8 mouse cellular contexts compared by ENCODE assay signal in genomic region chr4:25800284-25800616, GRCm38 (mm10). TPM values are rescaled to one million over a fixed set of nuclear protein-coding genes. Genes with fewer than 3 reads are reported as not detected.
DNase-seq lines count a peak whose midpoint lies in the region; ATAC-seq lines count a peak whose summit lies in the region.

No protein-coding gene starts in this region.

- intact Hi-C loops in heart, postnatal 25 days (cut with DNase I): no loop called here

- peak overlapping the region; percentile 94 for H3K4me2 ChIP-seq in heart, embryonic 11.5 days
- peak overlapping the region; percentile 92 for H3K4me2 ChIP-seq in embryonic facial prominence, embryonic 11.5 days (ENCODE audit: low read depth, low read length)
- peak overlapping the region; percentile 85 for H3K4me2 ChIP-seq in intestine, embryonic 15.5 days (replicated peaks)
- peak overlapping the region; percentile 64 for H3K4me2 ChIP-seq in midbrain, embryonic 12.5 days (replicated peaks)

- ATAC-seq in heart, embryonic 11.5 days (replicated peaks; ENCODE audit: insufficient number of reproducible peaks, low FRiP score, low TSS enrichment): no peak
- peak; percentile 36; the same call in 1 of the 2 replicates for ATAC-seq in embryonic facial prominence, embryonic 11.5 days (replicated peaks; ENCODE audit: insufficient number of reproducible peaks, low FRiP score, low TSS enrichment, low read depth)
- no peak for ATAC-seq in intestine, embryonic 15.5 days
- no peak for ATAC-seq in midbrain, embryonic 12.5 days (ENCODE audit: low FRiP score, low read depth)
- ATAC-seq in activated CD4-positive, CD25-positive, alpha-beta regulatory T cell, adult 4 months: no peak

- 1% methylated on average over 5 of the region's 5 CpGs for WGBS in heart, embryonic 11.5 days (ENCODE audit: insufficient replicate concordance)
- 3% methylated on average over 5 of the region's 5 CpGs for WGBS in embryonic facial prominence, embryonic 11.5 days
- WGBS in intestine, embryonic 15.5 days: 1% methylated on average over 5 of the region's 5 CpGs
- WGBS in midbrain, embryonic 12.5 days: under 1% methylated on average over 5 of the region's 5 CpGs

- no peak overlapping the region for H3K9ac ChIP-seq in heart, embryonic 11.5 days (ENCODE audit: low read depth, low read length)
- no peak overlapping the region for H3K9ac ChIP-seq in embryonic facial prominence, embryonic 11.5 days (replicated peaks; ENCODE audit: low read length)
- H3K9ac ChIP-seq in intestine, embryonic 15.5 days: no peak overlapping the region
- H3K9ac ChIP-seq in midbrain, embryonic 12.5 days (replicated peaks): peak overlapping the region; percentile 62

- no peaks in the 10 kb centered on the region for H3K4me1 ChIP-seq in heart, embryonic 11.5 days (ENCODE audit: control insufficient read depth, insufficient read depth, low read length)
- no peaks in the 10 kb centered on the region for H3K4me1 ChIP-seq in embryonic facial prominence, embryonic 11.5 days (ENCODE audit: control insufficient read depth, insufficient read depth, low read length)
- no peaks in the 10 kb centered on the region for H3K4me1 ChIP-seq in intestine, embryonic 15.5 days (replicated peaks)
- peaks cover 10% of the 10 kb centered on the region; the same call in 1 of the 2 replicates for H3K4me1 ChIP-seq in midbrain, embryonic 12.5 days

- peaks cover 13% of the 10 kb centered on the region; the same call in 1 of the 2 replicates for H3K27me3 ChIP-seq in heart, embryonic 11.5 days (ENCODE audit: control insufficient read depth, insufficient read depth, low read length)
- no peaks in the 10 kb centered on the region for H3K27me3 ChIP-seq in embryonic facial prominence, embryonic 11.5 days (ENCODE audit: control insufficient read depth, insufficient read depth, low read length)
- H3K27me3 ChIP-seq in intestine, embryonic 15.5 days (replicated peaks): peaks cover 17% of the 10 kb centered on the region
- H3K27me3 ChIP-seq in midbrain, embryonic 12.5 days: peaks cover 2% of the 10 kb centered on the region; the same call in 1 of the 2 replicates

- no peak overlapping the region for H3K27ac ChIP-seq in heart, embryonic 11.5 days (ENCODE audit: low read depth, low read length)
- H3K27ac ChIP-seq in embryonic facial prominence, embryonic 11.5 days (replicated peaks; ENCODE audit: low read depth, low read length): no peak overlapping the region
- H3K27ac ChIP-seq in intestine, embryonic 15.5 days: no peak overlapping the region
- peak overlapping the region; percentile 68 for H3K27ac ChIP-seq in midbrain, embryonic 12.5 days (replicated peaks)

- H3K9me3 ChIP-seq in heart, embryonic 11.5 days (replicated peaks; ENCODE audit: control insufficient read depth, low read length): no peaks in the 10 kb centered on the region
- H3K9me3 ChIP-seq in embryonic facial prominence, embryonic 11.5 days (replicated peaks; ENCODE audit: control insufficient read depth, low read length): no peaks in the 10 kb centered on the region
- H3K9me3 ChIP-seq in intestine, embryonic 15.5 days: no peaks in the 10 kb centered on the region
- no peaks in the 10 kb centered on the region for H3K9me3 ChIP-seq in midbrain, embryonic 12.5 days

- DNase-seq in heart, postnatal 25 days (ENCODE audit: low spot score): no peak
- DNase-seq in embryonic facial prominence, embryonic 11.5 days (ENCODE audit: low spot score): no peak
- DNase-seq in ovary, adult 18-20 months (ENCODE audit: low spot score): no peak
- no peak for DNase-seq in right cerebral cortex, postnatal 36 days (ENCODE audit: low spot score in 2 of 2)

- H3K4me3 ChIP-seq in heart, embryonic 11.5 days (ENCODE audit: low read depth, low read length): peak overlapping the region; percentile 56
- H3K4me3 ChIP-seq in embryonic facial prominence, embryonic 11.5 days (ENCODE audit: low read depth, low read length): peak overlapping the region; percentile 50
- no peak overlapping the region for H3K4me3 ChIP-seq in intestine, embryonic 15.5 days (replicated peaks)
- H3K4me3 ChIP-seq in midbrain, embryonic 12.5 days: peak overlapping the region; percentile 58

- H3K36me3 ChIP-seq in heart, embryonic 11.5 days (ENCODE audit: control insufficient read depth, insufficient read depth, low read length): no peaks in the 10 kb centered on the region
- H3K36me3 ChIP-seq in embryonic facial prominence, embryonic 11.5 days (replicated peaks; ENCODE audit: control insufficient read depth, insufficient read depth, low read depth, low read length): no peaks in the 10 kb centered on the region
- H3K36me3 ChIP-seq in intestine, embryonic 15.5 days: no peaks in the 10 kb centered on the region
- no peaks in the 10 kb centered on the region for H3K36me3 ChIP-seq in midbrain, embryonic 12.5 days

RNA-seq across cellular contexts. Expression of gene Fut9, which starts 0.2 kb away (rescaled TPM):
- polyA plus RNA-seq in heart, embryonic 11.5 days (2014; fragmentation: Nextera tagmentation; extraction: Ambion mirVana): 0.06 and 0.09 TPM in 2 replicates
- not detected for total RNA-seq in heart, postnatal 25 days (2021)
- 0.77 and 0.79 TPM in 2 replicates for polyA plus RNA-seq in embryonic facial prominence, embryonic 11.5 days (2014; fragmentation: Nextera tagmentation; extraction: Ambion mirVana)
- 0.04 and 0.14 TPM in 2 replicates for polyA plus RNA-seq in intestine, embryonic 15.5 days (2015; fragmentation: Nextera tagmentation; extraction: Ambion mirVana)
- 3.5 and 5.4 TPM in 2 replicates for polyA plus RNA-seq in midbrain, embryonic 12.5 days (2016; fragmentation: Nextera tagmentation; extraction: Ambion mirVana)
- polyA plus RNA-seq in activated CD4-positive, CD25-positive, alpha-beta regulatory T cell, adult 4 months (2017; shearing (Covaris generic)): under 1 TPM in 1 of 2 experiments, not detected in 1; 0.11 TPM
